Mouse (Mus musculus): ENCODE measurements around the gene Calm3.

GRCm38 (mm10) chr7:16944808-16945315 is 20.9 kb upstream of the Calm3 start:
- TF ChIP-seq CTCF (conservative IDR thresholded peaks at IDR 0.05 in 1 of 2, IDR thresholded peaks at IDR 0.05 in 1 of 2; ENCODE audit: low read depth in 2 of 2, low read length in 2 of 2) (no peak), POLR2A (IDR thresholded peaks at IDR 0.05; ENCODE audit: low read depth, low read length) (no peak), RAD21 (IDR thresholded peaks at IDR 0.05; ENCODE audit: low read depth, low read length) (no peak), ZNF384 (IDR thresholded peaks at IDR 0.05; ENCODE audit: low read depth, low read length) (no peak), TBP (conservative IDR thresholded peaks at IDR 0.05; ENCODE audit: low read depth, low read length) (no peak), EP300 (IDR thresholded peaks at IDR 0.05; ENCODE audit: low read length) (no peak), SIN3A (IDR thresholded peaks at IDR 0.05; ENCODE audit: low read length) (no peak), ZKSCAN1 (IDR thresholded peaks at IDR 0.05; ENCODE audit: borderline replicate concordance, low read depth, low read length) (no peak), POLR2AphosphoS2 (IDR thresholded peaks at IDR 0.05; ENCODE audit: low read depth, low read length) (no peak), ZMIZ1 (IDR thresholded peaks at IDR 0.05; ENCODE audit: low read depth, low read length) (no peak), UBTF (IDR thresholded peaks at IDR 0.05; ENCODE audit: low read depth, low read length) (no peak), MXI1 (IDR thresholded peaks at IDR 0.05; ENCODE audit: low read depth, low read length) (no peak)

Measured in CH12.LX (cell line).